Mouse (Mus musculus) CD4-positive helper T cell, adult 2 months (primary cell): Measurements from ENCODE around the gene Tmem108.

ENCODE experiments used
- DNase-seq: peaks from one replicate; pipeline ENCODE4 v3.0.0-alpha.2; 2012; ENCODE audit warnings: low read depth, missing footprints, low spot score

Tmem108 gene

GRCm38 (mm10) chr9:103449092-103449491 lies 312.5 kb downstream of the Tmem108 start:
- DNase-seq, result peak; percentile 47

- no peak for DNase-seq
Measured at GRCm38 (mm10) chr9:103444656-103445055, 317.0 kb downstream of the Tmem108 start.

- no peak for DNase-seq
Measured at GRCm38 (mm10) chr9:103443824-103444185, 317.8 kb downstream of the Tmem108 start.

GRCm38 (mm10) chr9:103443121-103443823 lies 318.4 kb downstream of the Tmem108 start:
- DNase-seq, result no peak

- no peak for DNase-seq
Measured at GRCm38 (mm10) chr9:103440597-103440996, 321.0 kb downstream of the Tmem108 start.

- DNase-seq, result no peak
Measured at GRCm38 (mm10) chr9:103437104-103437503, 324.5 kb downstream of the Tmem108 start.

- DNase-seq, result peak; percentile 69
Measured at GRCm38 (mm10) chr9:103434116-103434515, 327.5 kb downstream of the Tmem108 start.
